Mouse (Mus musculus): ENCODE data around the gene Gm21834. TPM values are rescaled to one million over a fixed set of nuclear protein-coding genes. Genes with fewer than 3 reads are reported as not detected.

Gm21834 gene
- total RNA-seq (2021) = not detected

DNA sequence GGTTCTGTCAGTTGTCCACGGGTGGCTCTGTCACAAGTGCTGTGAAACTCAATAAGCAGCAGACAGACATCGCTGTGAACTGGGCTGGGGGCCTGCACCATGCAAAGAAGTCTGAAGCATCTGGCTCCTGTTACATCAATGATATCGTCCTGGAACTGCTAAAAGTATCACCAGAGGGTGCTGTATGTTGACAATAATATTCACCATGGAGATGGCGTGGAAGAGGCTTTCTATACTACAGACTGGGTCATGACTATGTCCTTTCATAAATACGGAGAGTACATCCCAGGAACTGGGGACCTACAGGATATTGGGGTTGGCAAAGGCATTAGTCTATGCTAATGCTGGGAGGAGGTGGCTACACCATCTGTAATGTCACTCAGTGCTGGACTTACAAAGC, at the start of gene Gm21834:
Gm21834 (minus strand) TSS at position 101 of the 400 bp plus-strand sequence.
- DNase-seq (ENCODE audit: low spot score in 2 of 2) = no peak
- intact Hi-C loops (cut with DNase I) = no loop called here

DNA sequence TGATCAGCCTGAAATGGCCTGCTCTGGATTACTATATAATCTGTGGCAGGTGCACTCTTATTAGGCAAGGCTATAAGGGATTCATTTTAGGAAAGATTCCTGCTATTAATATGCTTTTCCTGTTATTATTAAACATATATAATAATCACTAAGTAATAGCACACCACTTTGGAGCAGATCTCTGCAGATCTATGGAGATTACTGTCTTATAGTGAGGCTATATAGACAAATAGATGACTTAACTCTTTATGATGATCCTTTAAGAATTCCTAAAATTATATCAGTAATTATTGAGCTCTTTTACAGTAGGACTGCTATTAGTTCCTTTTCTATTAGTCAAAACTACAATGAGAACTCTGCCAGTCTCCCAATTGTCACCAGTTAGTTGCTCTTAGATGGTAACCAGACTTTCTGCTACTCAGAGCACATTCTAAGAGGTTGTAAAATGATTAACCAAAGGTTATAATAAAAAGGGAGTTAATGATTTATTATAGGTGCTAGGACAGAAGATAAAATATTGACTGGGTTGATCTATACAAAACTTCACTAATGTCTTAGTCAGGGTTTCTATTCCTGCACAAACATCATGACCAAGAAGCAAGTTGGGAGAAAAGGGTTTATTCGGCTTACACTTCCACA, 46.3 kb upstream of the Gm21834 start:
- no peak for DNase-seq (ENCODE audit: low spot score in 2 of 2)
- intact Hi-C loops (cut with DNase I) = no loop called here

DNA sequence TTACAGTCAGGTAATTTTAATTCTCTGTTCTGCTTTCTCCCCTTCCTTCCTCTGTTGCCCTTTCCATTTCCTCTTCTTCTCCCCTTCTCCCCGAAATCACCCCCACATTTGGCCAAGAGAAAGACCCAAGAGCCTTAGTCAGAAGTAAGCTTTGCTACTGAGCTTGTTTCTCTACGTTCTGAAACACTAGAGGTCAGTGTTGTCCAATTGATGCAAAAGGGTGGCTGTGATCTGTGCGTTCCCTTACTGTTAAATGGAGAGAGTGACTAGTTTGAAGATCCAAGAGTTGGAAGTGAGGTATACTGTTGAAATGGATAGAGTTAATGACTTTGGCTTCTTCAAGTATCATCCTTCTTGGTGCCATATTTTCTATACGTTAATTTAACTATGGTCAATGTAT, 28.9 kb upstream of the Gm21834 start:
- no peak for DNase-seq (ENCODE audit: low spot score in 2 of 2)
- intact Hi-C loops (cut with DNase I) = loop anchor here (5.0 to 10.0 kb wide), 3 partner anchors 816 to 1136 kb away; no protein-coding TSS in a partner anchor

DNA sequence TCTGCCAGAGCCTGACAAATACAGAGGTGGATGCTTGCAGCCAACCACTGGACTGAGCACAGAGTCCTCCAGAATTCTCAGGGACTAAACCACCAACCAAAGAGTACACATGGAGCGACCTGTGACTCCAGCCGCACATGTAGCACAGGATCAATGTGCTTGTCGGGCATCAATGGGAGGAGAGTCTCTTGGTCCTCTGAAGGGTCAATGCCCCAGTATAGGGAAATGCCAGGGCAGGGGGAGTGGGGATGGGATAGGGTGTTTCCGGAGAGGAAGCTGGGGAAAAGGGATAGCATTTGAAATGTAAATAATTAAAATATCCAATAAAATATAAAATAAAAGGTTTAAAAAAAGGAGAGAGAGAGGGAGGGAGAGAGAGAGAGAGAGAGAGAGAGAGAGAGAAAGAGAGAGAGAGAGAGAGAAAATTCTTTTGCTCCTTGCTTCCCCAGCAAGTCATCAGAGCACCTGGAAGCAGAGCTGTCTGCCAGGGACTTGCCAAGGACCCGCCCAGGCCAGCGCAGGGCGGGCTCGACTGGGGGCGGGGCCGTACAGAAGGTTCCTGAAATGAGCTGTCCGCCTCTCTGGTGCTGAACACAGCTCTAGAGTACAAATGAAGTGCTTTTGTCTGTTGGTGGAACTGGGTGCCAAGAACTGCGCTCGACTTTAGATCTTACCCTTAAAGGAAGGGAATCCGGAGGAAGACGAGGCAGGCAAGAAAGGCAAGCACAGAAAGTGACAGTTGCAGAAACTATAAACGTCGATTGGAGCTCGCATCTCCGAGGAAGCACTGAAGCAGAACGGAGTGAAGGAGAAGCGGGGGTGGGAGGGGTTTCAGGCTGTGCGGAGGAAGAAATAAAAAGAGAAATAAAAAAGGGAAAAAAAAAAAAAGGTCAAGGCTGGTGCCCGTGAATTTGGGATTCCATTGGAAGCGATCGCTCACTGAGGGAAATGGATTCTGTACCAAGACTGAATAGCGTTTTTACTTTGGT, 26.9 kb upstream of the Gm21834 start, which contains the start of gene Cntnap5c:
Cntnap5c (plus strand) TSS at position 949 of the 989 bp plus-strand sequence.
- DNase-seq (ENCODE audit: low spot score in 2 of 2) = peak; percentile 36 to 55
- intact Hi-C loops (cut with DNase I) = no loop called here

DNA sequence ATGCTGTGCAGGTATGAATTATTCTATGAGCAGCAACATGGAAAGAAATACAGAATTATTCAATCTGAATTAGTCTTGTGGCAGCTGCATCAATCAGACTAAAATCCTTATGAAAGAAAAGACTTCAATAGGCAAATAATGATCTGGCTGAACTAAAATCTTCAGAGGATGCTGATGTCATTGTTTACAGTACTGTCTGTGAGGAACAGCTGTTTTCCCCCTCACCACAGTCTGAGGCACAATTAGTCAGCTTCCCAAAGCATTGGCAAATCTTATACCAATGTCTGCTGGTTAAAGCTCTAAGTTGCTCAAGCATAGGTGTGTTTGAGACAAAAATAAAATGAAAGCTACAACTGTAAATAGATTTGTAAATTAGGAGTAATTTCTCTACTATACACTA, 25.3 kb upstream of the Gm21834 start:
- intact Hi-C loops (cut with DNase I) = no loop called here
- no peak for DNase-seq (ENCODE audit: low spot score in 2 of 2)

DNA sequence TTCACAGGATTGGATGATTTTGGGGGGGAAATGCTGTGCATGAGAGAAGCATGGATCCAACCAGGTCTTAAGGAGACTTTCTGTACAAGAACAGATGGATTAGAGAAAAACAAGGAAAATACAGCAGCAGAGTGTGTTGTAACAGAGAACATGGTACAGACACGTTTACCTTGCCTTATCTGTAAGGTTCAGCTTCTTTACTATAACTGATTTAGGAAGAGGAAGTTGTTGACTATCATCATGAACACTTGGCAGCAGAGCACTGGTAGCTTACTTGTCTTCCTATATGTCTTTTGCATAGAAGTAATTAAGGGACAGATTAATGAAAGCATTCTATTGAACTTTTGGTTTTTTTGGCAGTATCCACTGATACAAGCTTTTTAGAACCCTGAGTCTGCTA, 16.0 kb upstream of the Gm21834 start:
- DNase-seq (ENCODE audit: low spot score in 2 of 2) = no peak
- intact Hi-C loops (cut with DNase I) = no loop called here

DNA sequence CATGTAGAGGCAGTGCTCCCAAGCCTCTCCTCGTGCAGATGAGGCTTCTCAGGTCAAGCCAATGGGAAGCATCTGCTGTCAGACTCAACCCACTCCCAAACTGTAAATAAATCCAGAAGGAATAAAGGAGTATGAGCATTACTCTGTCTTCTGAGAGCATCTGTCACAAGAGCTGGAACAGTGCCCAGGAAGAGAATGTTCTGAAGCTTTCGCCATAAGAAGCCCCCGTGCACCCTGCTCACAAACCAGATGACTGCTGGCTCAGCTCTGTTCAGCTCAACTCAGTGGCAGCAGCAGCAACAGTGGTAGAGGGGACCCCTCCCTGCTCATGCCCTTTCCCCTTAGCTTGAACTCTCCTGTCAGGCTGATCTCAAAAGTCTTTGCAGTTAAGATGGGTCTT, 47.2 kb downstream of the Gm21834 start:
- peak; percentile 26 to 32 for DNase-seq (ENCODE audit: low spot score in 2 of 2)
- intact Hi-C loops (cut with DNase I) = no loop called here

Other genes starting within 250 kb of the Gm21834 start
- not detected for gene Vmn2r120, start 196.7 kb downstream of the Gm21834 start, total RNA-seq (2021)
- 1 to 10 TPM; 5.4 to 8.4 TPM for gene Cntnap5c, start 27.4 kb upstream of the Gm21834 start, total RNA-seq (2021)